Mouse (Mus musculus): ENCODE data around the gene Cdyl2. TPM values are rescaled to one million over a fixed set of nuclear protein-coding genes. Genes with fewer than 3 reads are reported as not detected.

Gene Cdyl2
- 18.7 and 20.5 TPM in 2 replicates for polyA plus RNA-seq (2011; ENCODE audit: insufficient read depth, insufficient read length, low read depth, missing spikeins)

GRCm38 (mm10) chr8:116732684-116733647 is at the start of gene Cdyl2:
Gene Cdyl2 (minus strand): TSS chr8:116732991.
- TF ChIP-seq POLR2A (IDR thresholded peaks at IDR 0.05; ENCODE audit: insufficient read depth, low read length) (no peak), EP300 (IDR thresholded peaks at IDR 0.05; ENCODE audit: insufficient read depth, low read depth, low read length) (no peak), CTCF (IDR thresholded peaks at IDR 0.05; ENCODE audit: low read depth, low read length) (no peak)
- no peaks in the 10 kb centered on the region for H3K36me3 ChIP-seq (ENCODE audit: control insufficient read depth, insufficient read depth, low read length, poor library complexity, severe bottlenecking)
- peaks cover 6% of the 10 kb centered on the region for H3K4me1 ChIP-seq (ENCODE audit: control insufficient read depth, insufficient read depth, low read length)
- no peak within 1 kb of the TSS for H3K27ac ChIP-seq (ENCODE audit: insufficient read depth, low read length)
- H3K27me3 ChIP-seq (ENCODE audit: control insufficient read depth, insufficient read depth, low read length, poor library complexity, severe bottlenecking): no peaks in the 10 kb centered on the region
- peaks cover 4% of the 10 kb centered on the region; the same call in 1 of the 2 replicates for H3K9me3 ChIP-seq (replicated peaks; ENCODE audit: control insufficient read depth, insufficient read depth, low read length, poor library complexity, severe bottlenecking)
- peak within 1 kb of the TSS; percentile 85 for H3K4me3 ChIP-seq (ENCODE audit: low read depth, low read length)
- peak within 1 kb of the TSS; percentile 97 for H3K9ac ChIP-seq (ENCODE audit: low read depth, poor library complexity, severe bottlenecking)

GRCm38 (mm10) chr8:116780594-116780993 is 47.8 kb upstream of the Cdyl2 start:
- Histone ChIP-seq H3K9me3 (replicated peaks; ENCODE audit: control insufficient read depth, insufficient read depth, low read length, poor library complexity, severe bottlenecking) (peaks cover 11% of the 10 kb centered on the region), H3K4me1 (ENCODE audit: control insufficient read depth, insufficient read depth, low read length) (no peaks in the 10 kb centered on the region), H3K9ac (ENCODE audit: low read depth, poor library complexity, severe bottlenecking) (no peak overlapping the region), H3K27me3 (ENCODE audit: control insufficient read depth, insufficient read depth, low read length, poor library complexity, severe bottlenecking) (no peaks in the 10 kb centered on the region), H3K4me3 (ENCODE audit: low read depth, low read length) (no peak overlapping the region), H3K27ac (ENCODE audit: insufficient read depth, low read length) (no peak overlapping the region), H3K36me3 (ENCODE audit: control insufficient read depth, insufficient read depth, low read length, poor library complexity, severe bottlenecking) (no peaks in the 10 kb centered on the region)
- TF ChIP-seq POLR2A (IDR thresholded peaks at IDR 0.05; ENCODE audit: insufficient read depth, low read length): no peak

- Histone ChIP-seq H3K9me3 (replicated peaks; ENCODE audit: control insufficient read depth, insufficient read depth, low read length, poor library complexity, severe bottlenecking) (peaks cover 11% of the 10 kb centered on the region), H3K4me1 (ENCODE audit: control insufficient read depth, insufficient read depth, low read length) (no peaks in the 10 kb centered on the region), H3K4me3 (ENCODE audit: low read depth, low read length) (no peak overlapping the region), H3K27ac (ENCODE audit: insufficient read depth, low read length) (no peak overlapping the region), H3K27me3 (ENCODE audit: control insufficient read depth, insufficient read depth, low read length, poor library complexity, severe bottlenecking) (no peaks in the 10 kb centered on the region), H3K36me3 (ENCODE audit: control insufficient read depth, insufficient read depth, low read length, poor library complexity, severe bottlenecking) (no peaks in the 10 kb centered on the region), H3K9ac (ENCODE audit: low read depth, poor library complexity, severe bottlenecking) (no peak overlapping the region)
- TF ChIP-seq POLR2A (IDR thresholded peaks at IDR 0.05; ENCODE audit: insufficient read depth, low read length) (no peak), CTCF (IDR thresholded peaks at IDR 0.05; ENCODE audit: low read depth, low read length) (no peak), EP300 (IDR thresholded peaks at IDR 0.05; ENCODE audit: insufficient read depth, low read depth, low read length) (no peak)
Measured at GRCm38 (mm10) chr8:116774220-116774619, 41.4 kb upstream of the Cdyl2 start.

GRCm38 (mm10) chr8:116772727-116773126 is 39.9 kb upstream of the Cdyl2 start:
- Histone ChIP-seq H3K4me1 (ENCODE audit: control insufficient read depth, insufficient read depth, low read length) (no peaks in the 10 kb centered on the region), H3K36me3 (ENCODE audit: control insufficient read depth, insufficient read depth, low read length, poor library complexity, severe bottlenecking) (no peaks in the 10 kb centered on the region), H3K9ac (ENCODE audit: low read depth, poor library complexity, severe bottlenecking) (no peak overlapping the region), H3K27ac (ENCODE audit: insufficient read depth, low read length) (no peak overlapping the region), H3K9me3 (replicated peaks; ENCODE audit: control insufficient read depth, insufficient read depth, low read length, poor library complexity, severe bottlenecking) (peaks cover 11% of the 10 kb centered on the region), H3K4me3 (ENCODE audit: low read depth, low read length) (no peak overlapping the region), H3K27me3 (ENCODE audit: control insufficient read depth, insufficient read depth, low read length, poor library complexity, severe bottlenecking) (no peaks in the 10 kb centered on the region)
- TF ChIP-seq EP300 (IDR thresholded peaks at IDR 0.05; ENCODE audit: insufficient read depth, low read depth, low read length) (no peak), CTCF (IDR thresholded peaks at IDR 0.05; ENCODE audit: low read depth, low read length) (no peak), POLR2A (IDR thresholded peaks at IDR 0.05; ENCODE audit: insufficient read depth, low read length) (no peak)

GRCm38 (mm10) chr8:116771797-116772343 is 39.1 kb upstream of the Cdyl2 start:
- no peak overlapping the region for H3K27ac ChIP-seq (ENCODE audit: insufficient read depth, low read length)
- H3K4me3 ChIP-seq (ENCODE audit: low read depth, low read length): no peak overlapping the region
- no peak overlapping the region for H3K9ac ChIP-seq (ENCODE audit: low read depth, poor library complexity, severe bottlenecking)
- H3K27me3 ChIP-seq (ENCODE audit: control insufficient read depth, insufficient read depth, low read length, poor library complexity, severe bottlenecking): no peaks in the 10 kb centered on the region
- peaks cover 4% of the 10 kb centered on the region for H3K9me3 ChIP-seq (replicated peaks; ENCODE audit: control insufficient read depth, insufficient read depth, low read length, poor library complexity, severe bottlenecking)
- TF ChIP-seq EP300 (IDR thresholded peaks at IDR 0.05; ENCODE audit: insufficient read depth, low read depth, low read length): no peak
- no peak for TF ChIP-seq POLR2A (IDR thresholded peaks at IDR 0.05; ENCODE audit: insufficient read depth, low read length)
- TF ChIP-seq CTCF (IDR thresholded peaks at IDR 0.05; ENCODE audit: low read depth, low read length): peak; percentile 62
- H3K36me3 ChIP-seq (ENCODE audit: control insufficient read depth, insufficient read depth, low read length, poor library complexity, severe bottlenecking): no peaks in the 10 kb centered on the region
- no peaks in the 10 kb centered on the region for H3K4me1 ChIP-seq (ENCODE audit: control insufficient read depth, insufficient read depth, low read length)

GRCm38 (mm10) chr8:116770756-116771155 is 38.0 kb upstream of the Cdyl2 start:
- Histone ChIP-seq H3K36me3 (ENCODE audit: control insufficient read depth, insufficient read depth, low read length, poor library complexity, severe bottlenecking) (no peaks in the 10 kb centered on the region), H3K27ac (ENCODE audit: insufficient read depth, low read length) (no peak overlapping the region), H3K9me3 (replicated peaks; ENCODE audit: control insufficient read depth, insufficient read depth, low read length, poor library complexity, severe bottlenecking) (no peaks in the 10 kb centered on the region), H3K9ac (ENCODE audit: low read depth, poor library complexity, severe bottlenecking) (no peak overlapping the region), H3K4me1 (ENCODE audit: control insufficient read depth, insufficient read depth, low read length) (no peaks in the 10 kb centered on the region), H3K4me3 (ENCODE audit: low read depth, low read length) (no peak overlapping the region), H3K27me3 (ENCODE audit: control insufficient read depth, insufficient read depth, low read length, poor library complexity, severe bottlenecking) (no peaks in the 10 kb centered on the region)
- TF ChIP-seq POLR2A (IDR thresholded peaks at IDR 0.05; ENCODE audit: insufficient read depth, low read length): no peak
- TF ChIP-seq CTCF (IDR thresholded peaks at IDR 0.05; ENCODE audit: low read depth, low read length): no peak
- TF ChIP-seq EP300 (IDR thresholded peaks at IDR 0.05; ENCODE audit: insufficient read depth, low read depth, low read length): no peak
